Mouse (Mus musculus): ENCODE data around the gene Trim80.
"Not testable (repeated sequence)": the region's sequence is repeated elsewhere in the genome, so short reads cannot be mapped to it uniquely, and the experiment has no call there.

DNA sequence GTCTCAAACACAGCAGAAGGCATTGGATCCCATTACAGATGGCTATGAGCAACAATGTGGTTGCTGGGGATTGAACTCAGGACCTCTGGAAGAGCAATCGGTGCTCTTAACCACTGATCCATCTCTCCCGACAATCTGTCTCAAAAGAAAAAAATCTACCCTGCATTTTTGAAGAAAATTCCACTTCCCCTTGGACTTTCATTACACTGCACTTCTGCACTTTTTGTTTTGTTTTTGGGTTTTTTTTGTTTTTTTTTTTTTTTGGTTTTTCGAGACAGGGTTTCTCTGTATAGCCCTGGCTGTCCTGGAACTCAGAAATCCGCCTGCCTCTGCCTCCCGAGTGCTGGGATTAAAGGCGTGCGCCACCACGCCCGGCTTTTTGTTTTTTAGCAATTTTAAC, 56.2 kb downstream of the Trim80 start:
- not testable (repeated sequence) for TF ChIP-seq CTCF (conservative IDR thresholded peaks at IDR 0.05; ENCODE audit: low read length); NANOG (IDR thresholded peaks at IDR 0.05; ENCODE audit: borderline replicate concordance, low read length); POU5F1 (IDR thresholded peaks at IDR 0.05; ENCODE audit: borderline replicate concordance, low read length)
